Comparison of ENCODE assay signal across 9 mouse cellular contexts in the genomic region with DNA sequence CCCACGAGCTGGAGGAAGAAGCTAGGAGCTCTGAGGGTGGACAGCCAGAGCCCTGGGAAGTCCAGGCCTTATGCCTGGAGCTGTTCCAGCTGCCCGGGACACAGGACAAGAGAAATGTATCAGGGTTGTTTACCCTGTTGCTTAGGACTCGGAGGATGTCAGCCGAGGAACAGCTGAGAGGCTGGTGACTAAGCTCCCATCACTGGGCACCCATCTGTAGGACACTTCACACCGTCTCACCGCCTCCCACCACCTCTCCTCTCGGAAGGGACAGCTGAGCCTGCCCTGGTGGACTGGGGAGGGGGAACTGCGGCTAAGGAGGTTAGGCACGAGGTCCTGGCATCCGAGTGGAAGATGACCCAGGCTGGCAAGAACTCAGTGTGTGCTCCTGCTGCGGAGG. TPM values are rescaled to one million over a fixed set of nuclear protein-coding genes. Genes with fewer than 3 reads are reported as not detected.
DNase-seq lines count a peak whose midpoint lies in the region; TF ChIP-seq lines count a peak whose summit lies in the region.
"Had no signal": no experiment of that assay in that cellular context is flagged by ENCODE, and none has a peak within 500 bp of the region (broad histone marks: within the 10 kb centered on the region; RNA-seq: fewer than 3 reads in every experiment).

No protein-coding gene starts in this region.

- no peak for TF ChIP-seq CTCF in layer of hippocampus, adult 2 months (conservative IDR thresholded peaks at IDR 0.05)

- 79% methylated on average over 11 of the region's 11 CpGs for WGBS in embryonic facial prominence, embryonic 10.5 days

- H3K4me3 ChIP-seq in layer of hippocampus, adult 2 months, result no peak overlapping the region
- no peak overlapping the region for H3K4me3 ChIP-seq in embryonic facial prominence, embryonic 10.5 days

- DNase-seq in layer of hippocampus, adult 2 months (ENCODE audit: low spot score in 2 of 2), result no peak
- no peak for DNase-seq in layer of hippocampus, postnatal 25 days (ENCODE audit: extremely low spot score in 1 of 2, low spot score in 1 of 2)
- DNase-seq in embryonic facial prominence, embryonic 10.5 days (ENCODE audit: low spot score), result no peak
- peak; percentile 67 for DNase-seq in gastrocnemius, postnatal 25 days
- DNase-seq in lung, postnatal 36 days, result peak; percentile 58
- DNase-seq in layer of hippocampus, adult 9-11 months, result no peak
- DNase-seq in right cerebral cortex, adult 18-20 months, result no peak

- H3K9me3 ChIP-seq in embryonic facial prominence, embryonic 10.5 days, result no peaks in the 10 kb centered on the region

- H3K36me3 ChIP-seq in embryonic facial prominence, embryonic 10.5 days (replicated peaks), result peaks cover 57% of the 10 kb centered on the region

- H3K27ac ChIP-seq in layer of hippocampus, adult 2 months, result peak overlapping the region; percentile 6; the same call in 1 of the 2 replicates
- 0 out of 2 replicates have a peak overlapping the region, but pooled peaks have one; percentile 44 for H3K27ac ChIP-seq in embryonic facial prominence, embryonic 10.5 days (replicated peaks)

- no peaks in the 10 kb centered on the region for H3K27me3 ChIP-seq in embryonic facial prominence, embryonic 10.5 days (replicated peaks; ENCODE audit: low read depth, poor library complexity, severe bottlenecking)

- peaks cover 17% of the 10 kb centered on the region for H3K4me1 ChIP-seq in embryonic facial prominence, embryonic 10.5 days

RNA-seq across cellular contexts. Expression of a gene that starts 17.5 kb away (rescaled TPM):
- total RNA-seq in layer of hippocampus, adult 2 months (2021), result 1 to 10 TPM; 1.2 to 1.3 TPM
- 1 to 10 TPM in 1 of 2 experiments, under 1 TPM in 1; 0.81 to 1.7 TPM for total RNA-seq in layer of hippocampus, postnatal 25 days (2021)
- polyA plus RNA-seq in embryonic facial prominence, embryonic 10.5 days (2016; fragmentation: Nextera tagmentation; extraction: Ambion mirVana), result not detected in 2 replicates
- not detected for total RNA-seq in gastrocnemius, postnatal 25 days (2021)
- total RNA-seq: liver, adult 2 months had no signal
- polyA plus RNA-seq: large intestine, adult 2 months; liver, adult 2 months had no signal

RNA-seq across cellular contexts. Expression of a gene that starts 27.3 kb away (rescaled TPM):
- total RNA-seq in layer of hippocampus, adult 2 months (2021), result 1 to 10 TPM; 1.5 to 2.0 TPM
- total RNA-seq in layer of hippocampus, postnatal 25 days (2021), result 1 to 10 TPM; 1.1 to 1.5 TPM
- polyA plus RNA-seq in embryonic facial prominence, embryonic 10.5 days (2016; fragmentation: Nextera tagmentation; extraction: Ambion mirVana), result 0.47 and 0.49 TPM in 2 replicates
- total RNA-seq in gastrocnemius, postnatal 25 days (2021), result not detected
- total RNA-seq: liver, adult 2 months had no signal
- polyA plus RNA-seq: liver, adult 2 months had no signal

RNA-seq across cellular contexts. Expression of a gene that starts 31.6 kb away (rescaled TPM):
- 1 to 10 TPM; 3.3 TPM for total RNA-seq in layer of hippocampus, adult 2 months (2021)
- total RNA-seq in layer of hippocampus, postnatal 25 days (2021), result 1 to 10 TPM; 3.0 to 3.7 TPM
- polyA plus RNA-seq in embryonic facial prominence, embryonic 10.5 days (2016; fragmentation: Nextera tagmentation; extraction: Ambion mirVana), result 3.1 and 3.2 TPM in 2 replicates
- 1 to 10 TPM; 2.8 to 4.1 TPM for total RNA-seq in gastrocnemius, postnatal 25 days (2021)

Comparison
In these comparisons a context has a peak if more than half of its experiments do, and no peak if none do; other contexts are left out.
1. DNase-seq: peak in gastrocnemius, postnatal 25 days (single experiment) and lung, postnatal 36 days (single experiment); none in layer of hippocampus, adult 2 months (0 of 2), layer of hippocampus, postnatal 25 days (0 of 2), embryonic facial prominence, embryonic 10.5 days (single experiment), layer of hippocampus, adult 9-11 months (single experiment) and right cerebral cortex, adult 18-20 months (single experiment).